Mouse (Mus musculus) intestine, embryonic 15.5 days (tissue): ENCODE results near the gene Krt222. TPM values are rescaled to one million over a fixed set of nuclear protein-coding genes. Genes with fewer than 3 reads are reported as not detected.

Experiments used
- ATAC-seq: fragments of 200-750 bp; cut with Nextera tagmentation; 2 replicates; pipeline ENCODE4 v1.8.0; 2017; ENCODE audit warnings: moderate TSS enrichment, moderate library complexity
- H3K27ac ChIP-seq: fragments of 300-500 bp; sonication (generic); 2 replicates; pipeline ENCODE4 v1.5.1; 2015; ENCODE audit warnings: mild to moderate bottlenecking, inconsistent platforms
- H3K27me3 ChIP-seq: fragments of 300-500 bp; sonication (generic); replicated peaks from 2 replicates; pipeline ENCODE4 v1.6.1; 2015; ENCODE audit warnings: inconsistent platforms
- H3K36me3 ChIP-seq: fragments of 300-500 bp; sonication (generic); 2 replicates; pipeline ENCODE4 v1.6.1; 2015; ENCODE audit warnings: inconsistent platforms
- H3K4me1 ChIP-seq: fragments of 300-500 bp; sonication (generic); replicated peaks from 2 replicates; pipeline ENCODE4 v1.6.1; 2015; ENCODE audit warnings: inconsistent platforms
- H3K4me2 ChIP-seq: fragments of 300-500 bp; sonication (generic); replicated peaks from 2 replicates; pipeline ENCODE4 v1.6.1; 2015; ENCODE audit warnings: mild to moderate bottlenecking, inconsistent platforms
- H3K4me3 ChIP-seq: fragments of 300-500 bp; sonication (generic); replicated peaks from 2 replicates; pipeline ENCODE4 v1.5.1; 2015; ENCODE audit warnings: inconsistent platforms
- H3K9ac ChIP-seq: fragments of 300-500 bp; sonication (generic); 2 replicates; pipeline ENCODE4 v1.6.1; 2015; ENCODE audit warnings: inconsistent platforms
- H3K9me3 ChIP-seq: fragments of 300-500 bp; sonication (generic); 2 replicates; pipeline ENCODE4 v1.6.1; 2016; ENCODE audit warnings: inconsistent platforms
- WGBS: fragments of 180-500 bp; shearing (Covaris S2); methylation state at CpG from one replicate; pipeline ENCODE4 v1.1.7; 2015; 5-methylcytosine and 5-hydroxymethylcytosine counted together
- polyA plus RNA-seq: library from polyadenylated mRNA; unstranded; fragments of >200 nt; fragmentation: Nextera tagmentation; extraction: Ambion mirVana; gene quantifications from 2 replicates; pipeline ENCODE4 v1.2.1, GENCODE M21; 2015

The Krt222 gene
- polyA plus RNA-seq, 1 experiment from 2014 or later, result 0.49 TPM

GRCm38 (mm10) chr11:99230261-99231048 lies 13.4 kb downstream of the Krt222 start, which contains the start of gene Smarce1:
Smarce1 (minus strand) TSS chr11:99231017.
- peak within 1 kb of the TSS; percentile 100 for H3K9ac ChIP-seq
- no peaks in the 10 kb centered on the region for H3K9me3 ChIP-seq
- H3K27me3 ChIP-seq, result no peaks in the 10 kb centered on the region
- peak within 1 kb of the TSS; percentile 99 for H3K4me3 ChIP-seq
- peak; percentile 94 for ATAC-seq
- peak within 1 kb of the TSS; percentile 75 for H3K4me2 ChIP-seq
- H3K4me1 ChIP-seq, result peaks cover 13% of the 10 kb centered on the region; the same call in 1 of the 2 replicates
- peak within 1 kb of the TSS; percentile 97 for H3K27ac ChIP-seq
- under 1% methylated on average over 87 of the region's 87 CpGs for WGBS
- H3K36me3 ChIP-seq, result peaks cover 7% of the 10 kb centered on the region; the same call in 1 of the 2 replicates

- Histone ChIP-seq H3K9ac (peak overlapping the region; percentile 100), H3K9me3 (no peaks in the 10 kb centered on the region), H3K27ac (peak overlapping the region; percentile 97), H3K36me3 (peaks cover 7% of the 10 kb centered on the region; the same call in 1 of the 2 replicates), H3K4me1 (peaks cover 13% of the 10 kb centered on the region; the same call in 1 of the 2 replicates), H3K4me3 (peak overlapping the region; percentile 99), H3K27me3 (no peaks in the 10 kb centered on the region), H3K4me2 (peak overlapping the region; percentile 75)
- WGBS, result 1% methylated on average over 31 of the region's 31 CpGs
- peak; percentile 76 for ATAC-seq
These were observed 14.1 kb downstream of the Krt222 start for GRCm38 (mm10) chr11:99229641-99230260.

- ATAC-seq, result no peak
- no peaks in the 10 kb centered on the region for H3K9me3 ChIP-seq
- H3K4me2 ChIP-seq, result no peak overlapping the region
- H3K27me3 ChIP-seq, result no peaks in the 10 kb centered on the region
- no peak overlapping the region for H3K27ac ChIP-seq
- no peak overlapping the region for H3K9ac ChIP-seq
- H3K4me3 ChIP-seq, result no peak overlapping the region
- H3K36me3 ChIP-seq, result peaks cover 16% of the 10 kb centered on the region
- 67% methylated on average over 5 of the region's 5 CpGs for WGBS
- peaks cover 11% of the 10 kb centered on the region; the same call in 1 of the 2 replicates for H3K4me1 ChIP-seq
These were observed 17.6 kb downstream of the Krt222 start for GRCm38 (mm10) chr11:99226298-99226697.

- WGBS, result 81% methylated on average over 5 of the region's 5 CpGs
- no peak for ATAC-seq
- H3K27ac ChIP-seq, result no peak overlapping the region
- H3K4me1 ChIP-seq, result 0 out of 2 replicates have a peak, but pooled peaks cover 2% of the 10 kb centered on the region
- H3K9me3 ChIP-seq, result no peaks in the 10 kb centered on the region
- no peak overlapping the region for H3K9ac ChIP-seq
- no peak overlapping the region for H3K4me2 ChIP-seq
- no peaks in the 10 kb centered on the region for H3K27me3 ChIP-seq
- H3K36me3 ChIP-seq, result peaks cover 24% of the 10 kb centered on the region
- H3K4me3 ChIP-seq, result no peak overlapping the region
These were observed 20.6 kb downstream of the Krt222 start for GRCm38 (mm10) chr11:99223310-99223709.

GRCm38 (mm10) chr11:99221811-99222210 lies 22.1 kb downstream of the Krt222 start:
- no peak for ATAC-seq
- Histone ChIP-seq H3K9me3 (no peaks in the 10 kb centered on the region), H3K4me3 (no peak overlapping the region), H3K4me1 (no peaks in the 10 kb centered on the region), H3K4me2 (no peak overlapping the region), H3K27ac (no peak overlapping the region), H3K36me3 (peaks cover 27% of the 10 kb centered on the region), H3K9ac (no peak overlapping the region), H3K27me3 (no peaks in the 10 kb centered on the region)
- 68% methylated on average over 2 of the region's 2 CpGs for WGBS

- no peak overlapping the region for H3K4me2 ChIP-seq
- no peak overlapping the region for H3K9ac ChIP-seq
- H3K27ac ChIP-seq, result no peak overlapping the region
- H3K9me3 ChIP-seq, result no peaks in the 10 kb centered on the region
- H3K4me3 ChIP-seq, result no peak overlapping the region
- no peak for ATAC-seq
- H3K27me3 ChIP-seq, result no peaks in the 10 kb centered on the region
- WGBS, result 90% methylated on average over 7 of the region's 7 CpGs
- no peaks in the 10 kb centered on the region for H3K4me1 ChIP-seq
- peaks cover 52% of the 10 kb centered on the region for H3K36me3 ChIP-seq
These were observed 26.5 kb downstream of the Krt222 start for GRCm38 (mm10) chr11:99217248-99217986.

- no peak overlapping the region for H3K27ac ChIP-seq
- no peak overlapping the region for H3K4me2 ChIP-seq
- H3K36me3 ChIP-seq, result peaks cover 51% of the 10 kb centered on the region
- H3K9me3 ChIP-seq, result no peaks in the 10 kb centered on the region
- H3K4me3 ChIP-seq, result no peak overlapping the region
- WGBS, result 99% methylated on average over 3 of the region's 3 CpGs
- ATAC-seq, result no peak
- no peaks in the 10 kb centered on the region for H3K4me1 ChIP-seq
- no peaks in the 10 kb centered on the region for H3K27me3 ChIP-seq
- H3K9ac ChIP-seq, result no peak overlapping the region
These were observed 27.7 kb downstream of the Krt222 start for GRCm38 (mm10) chr11:99216181-99216580.

- H3K9me3 ChIP-seq, result no peaks in the 10 kb centered on the region
- H3K9ac ChIP-seq, result no peak overlapping the region
- WGBS, result 79% methylated on average over 7 of the region's 7 CpGs
- peaks cover 52% of the 10 kb centered on the region for H3K36me3 ChIP-seq
- no peaks in the 10 kb centered on the region for H3K4me1 ChIP-seq
- H3K27ac ChIP-seq, result no peak overlapping the region
- H3K27me3 ChIP-seq, result no peaks in the 10 kb centered on the region
- no peak for ATAC-seq
- no peak overlapping the region for H3K4me3 ChIP-seq
- no peak overlapping the region for H3K4me2 ChIP-seq
These were observed 31.2 kb downstream of the Krt222 start for GRCm38 (mm10) chr11:99212693-99213092.

- Histone ChIP-seq H3K36me3 (peaks cover 46% of the 10 kb centered on the region), H3K27me3 (no peaks in the 10 kb centered on the region), H3K9me3 (no peaks in the 10 kb centered on the region), H3K4me1 (no peaks in the 10 kb centered on the region), H3K4me3 (no peak overlapping the region), H3K9ac (no peak overlapping the region), H3K27ac (no peak overlapping the region), H3K4me2 (no peak overlapping the region)
- 53% methylated on average over 2 of the region's 2 CpGs for WGBS
- ATAC-seq, result no peak
These were observed 31.9 kb downstream of the Krt222 start for GRCm38 (mm10) chr11:99211964-99212363.

GRCm38 (mm10) chr11:99208105-99208669 lies 35.7 kb downstream of the Krt222 start:
- Histone ChIP-seq H3K4me2 (no peak overlapping the region), H3K27me3 (no peaks in the 10 kb centered on the region), H3K27ac (no peak overlapping the region), H3K36me3 (peaks cover 23% of the 10 kb centered on the region), H3K9me3 (no peaks in the 10 kb centered on the region), H3K4me3 (no peak overlapping the region), H3K4me1 (no peaks in the 10 kb centered on the region), H3K9ac (no peak overlapping the region)
- ATAC-seq, result no peak
- WGBS, result 77% methylated on average over 8 of the region's 8 CpGs

GRCm38 (mm10) chr11:99207449-99207848 lies 36.4 kb downstream of the Krt222 start:
- 16% methylated on average over 2 of the region's 2 CpGs for WGBS
- ATAC-seq, result no peak
- no peaks in the 10 kb centered on the region for H3K27me3 ChIP-seq
- H3K36me3 ChIP-seq, result peaks cover 18% of the 10 kb centered on the region
- no peaks in the 10 kb centered on the region for H3K4me1 ChIP-seq
- no peak overlapping the region for H3K4me2 ChIP-seq
- H3K9me3 ChIP-seq, result no peaks in the 10 kb centered on the region
- no peak overlapping the region for H3K27ac ChIP-seq
- no peak overlapping the region for H3K4me3 ChIP-seq
- no peak overlapping the region for H3K9ac ChIP-seq

- Histone ChIP-seq H3K36me3 (peaks cover 13% of the 10 kb centered on the region), H3K9me3 (no peaks in the 10 kb centered on the region), H3K27ac (no peak overlapping the region), H3K4me2 (no peak overlapping the region), H3K27me3 (no peaks in the 10 kb centered on the region), H3K4me1 (no peaks in the 10 kb centered on the region), H3K4me3 (no peak overlapping the region), H3K9ac (no peak overlapping the region)
- WGBS, result 17% methylated on average over 2 of the region's 2 CpGs
- ATAC-seq, result peak; percentile 51; the same call in 1 of the 2 replicates
These were observed 36.9 kb downstream of the Krt222 start for GRCm38 (mm10) chr11:99206954-99207353.
